Mouse (Mus musculus) adrenal gland, adult 2 months (tissue): Measurements from ENCODE around the gene Pigg. TPM values are rescaled to one million over a fixed set of nuclear protein-coding genes. Genes with fewer than 3 reads are reported as not detected.

Experiments used
- DNase-seq: peaks from one replicate; pipeline ENCODE4 v3.0.0; 2021
- polyA plus RNA-seq: library from polyadenylated mRNA; depleted of rRNA; stranded (reverse); fragments of >200 nt; gene quantifications from 2 replicates; pipeline ENCODE4 v1.2.3, GENCODE M21; 2012; rRNA removed
- total RNA-seq, 2 experiments: library from RNA; stranded (reverse); gene quantifications; 2 replicates each; pipeline ENCODE4 v1.2.3; 2021

Pigg gene
- total and polyA plus RNA-seq, 3 experiments = 7.6 to 13.0 (median 11.6) TPM

- no peak for DNase-seq
Observed at GRCm38 (mm10) chr5:108357862-108358261, 45.5 kb downstream of the Pigg start.

- no peak for DNase-seq
Observed at GRCm38 (mm10) chr5:108359491-108359890, 47.1 kb downstream of the Pigg start.

GRCm38 (mm10) chr5:108360211-108360610 lies 47.8 kb downstream of the Pigg start:
- DNase-seq = no peak

GRCm38 (mm10) chr5:108362330-108362729 lies 49.9 kb downstream of the Pigg start:
- DNase-seq = no peak

- DNase-seq = no peak
Observed at GRCm38 (mm10) chr5:108366328-108366983, 54.0 kb downstream of the Pigg start.

GRCm38 (mm10) chr5:108366984-108367841 lies 54.8 kb downstream of the Pigg start:
- peak; percentile 76 for DNase-seq

GRCm38 (mm10) chr5:108367871-108368332 lies 55.5 kb downstream of the Pigg start, which contains the start of gene Gm42517:
Gene Gm42517, minus strand, starts transcription at chr5:108367922.
- DNase-seq = peak; percentile 14

- no peak for DNase-seq
Observed at GRCm38 (mm10) chr5:108368446-108368845, 56.0 kb downstream of the Pigg start.

- DNase-seq = peak; percentile 75
Observed at GRCm38 (mm10) chr5:108368851-108369621, 56.6 kb downstream of the Pigg start.

- DNase-seq = no peak
Observed at GRCm38 (mm10) chr5:108369964-108370363, 57.6 kb downstream of the Pigg start.

GRCm38 (mm10) chr5:108374079-108374478 lies 61.7 kb downstream of the Pigg start:
- DNase-seq = peak; percentile 18

GRCm38 (mm10) chr5:108376059-108376458 lies 63.6 kb downstream of the Pigg start:
- no peak for DNase-seq

- DNase-seq = no peak
Observed at GRCm38 (mm10) chr5:108378346-108378745, 65.9 kb downstream of the Pigg start.

GRCm38 (mm10) chr5:108385632-108386031 lies 73.2 kb downstream of the Pigg start:
- no peak for DNase-seq

- DNase-seq = no peak
Observed at GRCm38 (mm10) chr5:108386449-108386848, 74.0 kb downstream of the Pigg start.

- no peak for DNase-seq
Observed at GRCm38 (mm10) chr5:108388201-108388600, 75.8 kb downstream of the Pigg start, which contains the start of gene Pde6b. Gene Pde6b, plus strand, starts transcription at chr5:108388391.

GRCm38 (mm10) chr5:108389744-108390143 lies 77.3 kb downstream of the Pigg start:
- no peak for DNase-seq

Other genes with a start within 250 kb of the Pigg start
- gene Mtf2, start 246.9 kb upstream of the Pigg start, total RNA-seq = 10 to 100 TPM; 18.4 to 26.6 TPM
- 4.0 and 5.3 TPM in 2 replicates for gene Mtf2, start 246.9 kb upstream of the Pigg start, polyA plus RNA-seq
- gene Tmed5, start 180.0 kb upstream of the Pigg start, total RNA-seq = 10 to 100 TPM; 61.8 to 92.0 TPM
- gene Tmed5, start 180.0 kb upstream of the Pigg start, polyA plus RNA-seq = 214 and 243 TPM in 2 replicates
- 1 to 10 TPM in 1 of 2 experiments, under 1 TPM in 1; 0.62 to 1.5 TPM for gene Ccdc18, start 179.7 kb upstream of the Pigg start, total RNA-seq
- gene Ccdc18, start 179.7 kb upstream of the Pigg start, polyA plus RNA-seq = 0.10 TPM in 1 of 2 replicates, not detected in the other
- 10 to 100 TPM; 30.4 to 32.7 TPM for gene Dr1, start 43.7 kb upstream of the Pigg start, total RNA-seq
- gene Dr1, start 43.7 kb upstream of the Pigg start, polyA plus RNA-seq = 27.9 and 33.4 TPM in 2 replicates
- gene Gm42517, start 55.3 kb downstream of the Pigg start, total RNA-seq = 1 to 10 TPM; 1.6 to 3.3 TPM
- 13.9 and 14.2 TPM in 2 replicates for gene Gm42517, start 55.3 kb downstream of the Pigg start, polyA plus RNA-seq
- gene Pde6b, start 75.8 kb downstream of the Pigg start, total RNA-seq = not detected
- gene Pde6b, start 75.8 kb downstream of the Pigg start, polyA plus RNA-seq = not detected in 2 replicates
- 100 to 1,000 TPM; 370 to 504 TPM for gene Atp5k, start 121.8 kb downstream of the Pigg start, total RNA-seq
- 22.4 and 22.9 TPM in 2 replicates for gene Atp5k, start 121.8 kb downstream of the Pigg start, polyA plus RNA-seq
- 1 to 10 TPM; 1.0 TPM for gene Mfsd7a, start 136.3 kb downstream of the Pigg start, total RNA-seq
- 3.0 TPM in 2 replicates for gene Mfsd7a, start 136.3 kb downstream of the Pigg start, polyA plus RNA-seq
- gene Pcgf3, start 148.6 kb downstream of the Pigg start, total RNA-seq = 10 to 100 TPM; 31.8 to 50.9 TPM
- gene Pcgf3, start 148.6 kb downstream of the Pigg start, polyA plus RNA-seq = 5.2 and 8.4 TPM in 2 replicates
- 1 to 10 TPM; 2.0 to 3.7 TPM for gene Cplx1, start 237.4 kb downstream of the Pigg start, total RNA-seq
- 0.83 and 1.6 TPM in 2 replicates for gene Cplx1, start 237.4 kb downstream of the Pigg start, polyA plus RNA-seq